Mouse (Mus musculus) c-Kit-positive CD71-negative TER-119-negative erythroid progenitor cells, embryonic 14.5 days (primary cell): ENCODE data around the gene Gng3.

Source experiments
- DNase-seq: peaks from one replicate; pipeline ENCODE4 v3.0.0-alpha.2; 2013; ENCODE audit warnings: low read depth

Gng3 gene

DNA sequence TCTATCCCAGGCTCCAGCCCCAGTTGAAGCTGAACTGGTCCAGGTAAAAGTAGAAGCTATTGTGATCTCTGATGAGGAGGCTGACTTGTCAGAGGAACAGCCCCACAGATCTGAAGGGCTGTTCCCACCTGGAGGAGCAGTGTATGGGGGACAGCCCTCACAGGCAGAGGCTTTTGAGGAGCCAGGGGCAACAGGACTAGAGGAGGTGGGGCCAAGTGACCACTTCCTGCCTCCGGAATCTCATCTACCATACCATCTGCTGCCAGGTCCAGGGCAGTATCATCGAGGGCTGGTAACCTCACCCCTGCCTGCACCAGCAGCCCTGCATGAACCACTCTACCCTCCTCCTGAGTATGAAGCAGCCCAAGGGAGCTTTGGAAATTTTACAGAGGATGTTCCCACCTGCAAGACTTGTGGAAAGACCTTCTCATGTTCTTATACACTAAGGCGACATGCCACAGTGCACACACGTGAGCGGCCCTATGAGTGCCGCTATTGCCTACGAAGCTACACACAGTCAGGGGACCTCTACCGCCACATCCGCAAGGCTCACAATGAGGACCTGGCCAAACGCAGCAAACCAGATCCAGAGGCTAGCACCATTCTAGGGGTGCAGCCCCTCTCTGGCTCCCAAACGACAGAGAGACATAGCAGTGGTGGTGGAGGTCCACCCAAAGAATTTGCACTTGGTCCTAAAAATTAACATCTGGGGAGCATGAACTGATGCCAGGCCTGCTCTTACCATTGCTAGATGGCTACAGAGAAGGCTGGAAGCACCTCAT, 34.9 kb downstream of the Gng3 start:
- no peak for DNase-seq

- DNase-seq: no peak
Measured at GRCm38 (mm10) chr19:8803204-8803780, 35.7 kb downstream of the Gng3 start.

DNA sequence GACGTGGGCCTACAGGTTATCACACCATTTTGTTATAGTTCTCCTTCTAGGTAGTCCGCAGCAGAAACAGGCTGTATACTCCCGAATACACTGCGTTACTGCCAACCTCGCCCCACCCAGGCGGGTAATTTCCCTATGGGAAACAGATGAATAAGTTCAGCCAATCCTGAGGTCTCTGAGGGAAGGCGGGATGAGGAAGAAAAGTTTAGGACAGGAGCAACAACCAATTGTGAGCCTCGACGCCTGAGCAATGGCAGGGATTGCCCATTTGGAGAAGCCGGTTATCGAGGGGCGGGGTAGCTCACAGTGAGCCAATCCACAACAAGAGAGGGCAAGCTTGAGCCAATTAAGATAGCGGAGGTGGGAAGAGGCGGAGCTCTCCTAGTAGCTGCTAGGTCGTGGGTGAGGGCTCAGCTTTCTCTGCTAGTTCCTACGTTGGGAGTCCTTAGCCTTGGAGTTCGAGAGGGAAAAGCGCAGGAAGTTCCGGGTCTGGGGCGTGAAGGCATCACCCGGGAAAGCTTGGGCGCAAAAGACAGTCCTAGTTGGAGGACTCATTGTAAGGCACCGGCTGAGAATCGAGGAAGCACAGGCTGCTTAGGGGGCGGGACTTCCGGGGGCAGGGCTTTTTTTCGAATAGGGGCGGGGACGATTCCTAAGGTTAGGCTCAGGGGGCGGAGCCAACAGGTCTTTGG, 36.7 kb downstream of the Gng3 start, which contains the start of gene Zbtb3:
Gene Zbtb3 (plus strand): TSS at position 426 of the 692 bp plus-strand sequence.
- DNase-seq: peak; percentile 93

DNA sequence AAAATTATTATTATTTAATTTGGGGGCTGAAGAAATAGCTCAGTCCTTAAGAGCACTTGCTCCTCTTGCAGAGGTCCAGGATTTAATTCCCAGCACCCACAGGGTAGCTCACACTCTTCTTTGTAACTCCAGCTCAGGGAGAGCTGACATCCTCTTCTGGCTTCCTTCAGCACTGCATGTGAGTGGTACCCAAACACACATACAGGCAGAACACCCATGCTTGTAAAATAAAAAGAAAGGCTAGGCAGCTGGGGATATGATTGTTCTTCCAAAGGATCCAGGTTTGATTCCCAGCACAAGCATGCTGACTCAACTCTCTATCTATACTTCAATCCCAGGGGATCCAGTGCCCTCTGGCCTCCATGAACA, 40.1 kb downstream of the Gng3 start:
- DNase-seq: no peak

DNA sequence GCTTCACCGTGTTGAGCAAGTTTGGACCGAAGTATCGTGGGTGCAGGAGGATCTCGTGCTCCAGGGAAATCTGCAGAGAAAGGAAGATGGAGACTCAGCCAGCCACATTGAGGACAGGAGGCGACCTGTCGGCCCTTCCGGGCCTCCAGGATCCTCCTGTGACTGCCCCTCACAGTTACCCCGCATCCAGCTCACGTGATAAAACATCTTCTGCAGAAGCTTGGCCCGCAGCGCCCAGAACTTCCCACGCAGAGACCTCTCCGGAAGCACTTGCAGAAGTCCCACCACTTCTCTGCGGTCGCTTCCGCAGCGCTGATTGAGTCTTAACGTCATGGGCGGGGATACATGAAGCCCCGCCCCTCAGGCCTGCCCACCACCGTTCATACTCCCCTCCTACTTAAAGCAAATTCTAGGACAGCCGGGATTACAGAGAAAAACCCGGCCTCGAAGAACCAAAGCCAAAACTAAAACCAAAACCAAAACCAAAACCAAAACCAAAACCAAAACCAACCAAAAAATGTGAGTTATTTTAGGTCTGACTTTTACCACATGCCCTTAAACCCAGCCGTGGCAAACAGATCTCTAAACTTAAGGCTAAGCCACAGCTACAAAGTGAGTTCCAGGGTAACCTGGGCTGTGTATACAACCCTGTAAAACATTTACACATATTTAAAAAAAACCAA, 40.6 kb downstream of the Gng3 start, which contains the start of gene Polr2g:
Gene Polr2g (minus strand): TSS at position 314 of the 683 bp plus-strand sequence.
- peak; percentile 89 for DNase-seq

- no peak for DNase-seq
Measured at GRCm38 (mm10) chr19:8790171-8790570, 48.8 kb downstream of the Gng3 start.

DNA sequence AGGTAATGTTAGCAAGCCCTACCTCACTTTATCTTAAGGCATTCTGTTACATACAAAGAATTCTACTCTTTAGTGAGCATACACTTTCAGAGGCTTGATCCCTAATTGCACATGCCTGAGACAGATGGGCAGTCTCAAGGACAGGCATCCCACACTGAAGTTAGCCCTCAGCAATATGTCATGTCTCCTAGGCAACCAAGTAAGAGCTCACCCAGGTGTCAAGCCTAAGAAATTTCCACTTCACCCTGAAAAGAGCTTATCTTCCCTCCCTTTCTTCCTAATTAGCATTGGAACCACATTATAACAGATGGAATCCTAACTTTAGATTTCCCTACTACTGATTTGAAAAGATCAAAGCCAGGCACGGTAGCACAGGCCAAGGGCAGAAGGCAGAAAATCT, 49.8 kb downstream of the Gng3 start:
- no peak for DNase-seq

GRCm38 (mm10) chr19:8788521-8788920, 50.5 kb downstream of the Gng3 start:
- no peak for DNase-seq
